Mouse (Mus musculus): ENCODE data around the gene Galnt2.

Gene Galnt2

GRCm38 (mm10) chr8:124271518-124271917 lies 40.3 kb downstream of the Galnt2 start:
- no peak for DNase-seq (ENCODE audit: low spot score in 2 of 2)

- DNase-seq (ENCODE audit: low spot score in 2 of 2), result no peak
Observed at GRCm38 (mm10) chr8:124272792-124273191, 41.6 kb downstream of the Galnt2 start.

GRCm38 (mm10) chr8:124273606-124274218 lies 42.5 kb downstream of the Galnt2 start:
- no peak for DNase-seq (ENCODE audit: low spot score in 2 of 2)

- no peak for DNase-seq (ENCODE audit: low spot score in 2 of 2)
Observed at GRCm38 (mm10) chr8:124274441-124275120, 43.4 kb downstream of the Galnt2 start.

GRCm38 (mm10) chr8:124275377-124276071 lies 44.3 kb downstream of the Galnt2 start:
- no peak for DNase-seq (ENCODE audit: low spot score in 2 of 2)

GRCm38 (mm10) chr8:124277951-124278910 lies 47.0 kb downstream of the Galnt2 start:
- no peak for DNase-seq (ENCODE audit: low spot score in 2 of 2)

- DNase-seq (ENCODE audit: low spot score in 2 of 2), result no peak
Observed at GRCm38 (mm10) chr8:124278956-124279689, 47.9 kb downstream of the Galnt2 start.

GRCm38 (mm10) chr8:124279690-124279985 lies 48.4 kb downstream of the Galnt2 start:
- no peak for DNase-seq (ENCODE audit: low spot score in 2 of 2)

- DNase-seq (ENCODE audit: low spot score in 2 of 2), result no peak
Observed at GRCm38 (mm10) chr8:124281700-124282541, 50.7 kb downstream of the Galnt2 start.

GRCm38 (mm10) chr8:124282878-124283630 lies 51.9 kb downstream of the Galnt2 start:
- no peak for DNase-seq (ENCODE audit: low spot score in 2 of 2)

- DNase-seq (ENCODE audit: low spot score in 2 of 2), result no peak
Observed at GRCm38 (mm10) chr8:124283644-124284332, 52.6 kb downstream of the Galnt2 start.

- no peak for DNase-seq (ENCODE audit: low spot score in 2 of 2)
Observed at GRCm38 (mm10) chr8:124284333-124284711, 53.1 kb downstream of the Galnt2 start.

GRCm38 (mm10) chr8:124284984-124285576 lies 53.9 kb downstream of the Galnt2 start:
- no peak for DNase-seq (ENCODE audit: low spot score in 2 of 2)

- DNase-seq (ENCODE audit: low spot score in 2 of 2), result no peak
Observed at GRCm38 (mm10) chr8:124286461-124287124, 55.4 kb downstream of the Galnt2 start.

- no peak for DNase-seq (ENCODE audit: low spot score in 2 of 2)
Observed at GRCm38 (mm10) chr8:124288215-124288864, 57.1 kb downstream of the Galnt2 start.

- DNase-seq (ENCODE audit: low spot score in 2 of 2), result no peak
Observed at GRCm38 (mm10) chr8:124289481-124290050, 58.4 kb downstream of the Galnt2 start.

All from right cerebral cortex, postnatal 36 days (tissue).